Mouse (Mus musculus) stomach, adult 2 months (tissue): Measurements from ENCODE around the gene Txk. TPM values are rescaled to one million over a fixed set of nuclear protein-coding genes. Genes with fewer than 3 reads are reported as not detected.

ENCODE experiments used
- polyA plus RNA-seq: library from polyadenylated mRNA; depleted of rRNA; stranded (reverse); fragments of >200 nt; gene quantifications from 2 replicates; pipeline ENCODE4 v1.2.3, GENCODE M21; 2012; rRNA removed

Gene Txk
- not detected in 2 replicates for polyA plus RNA-seq

DNA sequence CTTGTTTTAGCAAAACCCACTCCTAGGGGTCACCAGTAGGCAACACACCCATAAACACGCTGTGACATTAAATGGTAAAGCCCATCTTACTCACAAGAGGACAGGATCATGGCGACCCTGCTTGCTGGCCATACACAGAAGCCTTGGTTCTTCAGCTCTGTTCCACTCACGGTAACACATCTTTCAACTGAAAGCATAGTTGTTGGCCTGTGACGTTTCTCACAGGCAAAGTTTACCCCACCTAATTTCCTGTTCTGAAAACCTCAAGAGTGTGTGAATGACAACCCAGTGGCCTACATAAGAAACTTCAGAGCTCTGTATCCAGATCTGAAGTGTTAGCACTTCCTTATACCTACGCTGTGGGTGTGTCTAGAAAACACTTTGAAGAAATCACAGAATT lies at the start of gene Txk:
Txk (minus strand) TSS at position 193 of the 400 bp plus-strand sequence.

GRCm38 (mm10) chr5:72647418-72647907 lies 105.1 kb downstream of the Txk start, which contains the start of gene Nipal1:
Nipal1 (plus strand) TSS chr5:72647795.

Other genes starting within 250 kb of the Txk start
- gene Corin, start 248.3 kb downstream of the Txk start, polyA plus RNA-seq, result 0.03 and 0.23 TPM in 2 replicates
- gene Nfxl1, start 193.1 kb downstream of the Txk start, polyA plus RNA-seq, result 2.2 and 2.5 TPM in 2 replicates
- gene Zar1, start 171.5 kb downstream of the Txk start, polyA plus RNA-seq, result 0.22 TPM in 1 of 2 replicates, not detected in the other
- gene Gm5868, start 165.2 kb downstream of the Txk start, polyA plus RNA-seq, result not detected in 2 replicates
- not detected in 2 replicates for gene Cnga1, start 108.5 kb downstream of the Txk start, polyA plus RNA-seq
- 0.84 and 1.3 TPM in 2 replicates for gene Nipal1, start 105.0 kb downstream of the Txk start, polyA plus RNA-seq
- gene Tec, start 115.7 kb upstream of the Txk start, polyA plus RNA-seq, result 0.91 and 1.00 TPM in 2 replicates
- 5.8 and 7.7 TPM in 2 replicates for gene Slain2, start 161.5 kb upstream of the Txk start, polyA plus RNA-seq
- gene Gm10135, start 221.9 kb upstream of the Txk start, polyA plus RNA-seq, result not detected in 2 replicates